ENCODE assay signal across 25 mouse cellular contexts in the genomic region with DNA sequence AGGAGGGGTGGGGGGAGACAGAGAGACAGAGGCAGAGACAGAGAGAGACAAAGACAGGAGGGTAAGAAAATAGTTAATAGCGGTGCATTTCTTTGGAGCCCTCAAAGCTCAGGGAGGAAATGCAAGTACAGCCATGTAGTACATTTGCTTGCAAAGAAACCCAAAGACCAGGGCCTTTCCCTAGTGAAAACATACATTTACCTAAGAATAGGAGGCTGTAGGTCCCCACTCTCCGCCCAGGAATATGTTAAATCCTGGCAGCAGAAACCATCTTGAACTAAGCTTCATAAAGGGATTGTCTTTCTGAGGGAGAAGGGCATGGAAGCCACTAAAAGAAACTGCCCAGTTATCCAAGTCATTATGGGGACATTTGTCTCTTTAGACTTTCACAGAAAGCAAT.
"Had no signal": no experiment of that assay in that cellular context is flagged by ENCODE, and none has a peak within 500 bp of the region (broad histone marks: within the 10 kb centered on the region; RNA-seq: fewer than 3 reads in every experiment).

No protein-coding gene starts in this region.

- H3K9ac ChIP-seq: heart, embryonic 13.5 days; heart, embryonic 15.5 days; hindbrain, embryonic 12.5 days; kidney, embryonic 15.5 days; limb, embryonic 13.5 days; limb, embryonic 15.5 days; liver, embryonic 13.5 days; liver, embryonic 15.5 days had no signal

- H3K4me1 ChIP-seq: heart, embryonic 13.5 days; heart, embryonic 15.5 days; kidney, embryonic 15.5 days; limb, embryonic 13.5 days; limb, embryonic 15.5 days; liver, embryonic 13.5 days; liver, embryonic 15.5 days had no signal

- H3K4me2 ChIP-seq: heart, embryonic 11.5 days; heart, embryonic 13.5 days; heart, embryonic 15.5 days; hindbrain, embryonic 12.5 days; kidney, embryonic 15.5 days; limb, embryonic 13.5 days; limb, embryonic 15.5 days; liver, embryonic 13.5 days; liver, embryonic 15.5 days had no signal

- ATAC-seq: hindbrain, postnatal 0 days; intestine, embryonic 16.5 days had no signal

- H3K9me3 ChIP-seq: heart, embryonic 13.5 days; heart, embryonic 15.5 days; hindbrain, embryonic 12.5 days; kidney, embryonic 15.5 days; limb, embryonic 13.5 days; limb, embryonic 15.5 days; liver, embryonic 13.5 days; liver, embryonic 15.5 days had no signal

- DNase-seq: gastrocnemius, postnatal 14 days; gastrocnemius, postnatal 36 days; heart, adult 11 months; heart, adult 2 months; heart, postnatal 14 days; heart, postnatal 36 days; kidney, adult 11 months; kidney, adult 2 months; kidney, adult 9 months; kidney, postnatal 14 days; kidney, postnatal 36 days; layer of hippocampus, postnatal 36 days; left cerebral cortex, postnatal 4 days; liver, embryonic 13.5 days had no signal

- H3K36me3 ChIP-seq: heart, embryonic 13.5 days; heart, embryonic 15.5 days; hindbrain, embryonic 12.5 days; kidney, embryonic 15.5 days; limb, embryonic 13.5 days; limb, embryonic 15.5 days; liver, embryonic 13.5 days; liver, embryonic 15.5 days had no signal

- H3K27ac ChIP-seq: heart, adult 2 months; heart, embryonic 13.5 days; heart, embryonic 15.5 days; hindbrain, embryonic 12.5 days; hindbrain, postnatal 0 days; kidney, embryonic 15.5 days; kidney, postnatal 0 days; limb, embryonic 13.5 days; limb, embryonic 15.5 days; liver, embryonic 13.5 days; liver, embryonic 15.5 days had no signal

- H3K27me3 ChIP-seq: heart, embryonic 13.5 days; heart, embryonic 15.5 days; hindbrain, embryonic 12.5 days; kidney, embryonic 15.5 days; limb, embryonic 13.5 days; limb, embryonic 15.5 days; liver, embryonic 13.5 days; liver, embryonic 15.5 days had no signal

- H3K4me3 ChIP-seq: heart, adult 2 months; heart, embryonic 13.5 days; heart, embryonic 15.5 days; hindbrain, embryonic 12.5 days; kidney, embryonic 15.5 days; limb, embryonic 13.5 days; limb, embryonic 15.5 days; liver, embryonic 13.5 days; liver, embryonic 15.5 days had no signal
